Mouse (Mus musculus) hindbrain, embryonic 16.5 days (tissue): ENCODE measurements at regions not wholly inside any gene's neighbourhood (a gene's known extent, or its start where the extent isn't known, plus 50 kb on each side); places are given as distances from the start of the nearest gene placed in this dataset.

Experiments
- ATAC-seq: fragments of 200-750 bp; cut with Nextera tagmentation; 2 replicates; pipeline ENCODE4 v1.8.0; 2017; ENCODE audit warnings: moderate TSS enrichment, moderate library complexity
- H3K27ac ChIP-seq: fragments of 300-500 bp; sonication (generic); 2 replicates; pipeline ENCODE4 v1.5.1; 2014; ENCODE audit warnings: low read depth, mild to moderate bottlenecking, control low read depth, low read length, moderate library complexity
- H3K27me3 ChIP-seq: fragments of 300-500 bp; sonication (generic); replicated peaks from 2 replicates; pipeline ENCODE4 v1.6.1; 2014; ENCODE audit warnings: low read length; ENCODE audit not compliant: control insufficient read depth, insufficient read depth
- H3K36me3 ChIP-seq: fragments of 300-500 bp; sonication (generic); 2 replicates; pipeline ENCODE4 v1.6.1; 2014; ENCODE audit warnings: mild to moderate bottlenecking, low read length, moderate library complexity, mixed read lengths; ENCODE audit not compliant: control insufficient read depth, insufficient read depth
- H3K4me1 ChIP-seq: fragments of 300-500 bp; sonication (generic); 2 replicates; pipeline ENCODE4 v1.6.1; 2014; ENCODE audit warnings: low read depth, low read length; ENCODE audit not compliant: control insufficient read depth, insufficient read depth
- H3K4me2 ChIP-seq: fragments of 300-500 bp; sonication (generic); 2 replicates; pipeline ENCODE4 v1.6.1; 2014; ENCODE audit warnings: mild to moderate bottlenecking, low read length, control low read depth, moderate library complexity
- H3K4me3 ChIP-seq: fragments of 300-500 bp; sonication (generic); 2 replicates; pipeline ENCODE4 v1.5.1; 2014; ENCODE audit warnings: mild to moderate bottlenecking, low read length, control low read depth, moderate library complexity
- H3K9ac ChIP-seq: fragments of 300-500 bp; sonication (generic); 2 replicates; pipeline ENCODE4 v1.6.1; 2014; ENCODE audit warnings: low read depth, mild to moderate bottlenecking, control low read depth, low read length, moderate library complexity
- H3K9me3 ChIP-seq: fragments of 300-500 bp; sonication (generic); 2 replicates; pipeline ENCODE4 v1.6.1; 2014; ENCODE audit warnings: mild to moderate bottlenecking, low read length, moderate library complexity; ENCODE audit not compliant: control insufficient read depth
- WGBS: fragments of 180-500 bp; shearing (Covaris S2); extraction: QIAGEN DNeasy Blood & Tissue Kit; methylation state at CpG from one replicate; pipeline ENCODE4 v1.1.7; 2014; 5-methylcytosine and 5-hydroxymethylcytosine counted together

GRCm38 (mm10) chr19:30393791-30394190, 155.7 kb downstream of the Dkk1 start:
- no peaks in the 10 kb centered on the region for H3K27me3 ChIP-seq
- H3K27ac ChIP-seq = no peak overlapping the region
- H3K4me3 ChIP-seq = no peak overlapping the region
- H3K4me1 ChIP-seq = no peaks in the 10 kb centered on the region
- no peaks in the 10 kb centered on the region for H3K36me3 ChIP-seq
- no peak for ATAC-seq
- no peak overlapping the region for H3K9ac ChIP-seq
- no peak overlapping the region for H3K4me2 ChIP-seq
- 69% methylated on average over 5 of the region's 5 CpGs for WGBS
- H3K9me3 ChIP-seq = no peaks in the 10 kb centered on the region

GRCm38 (mm10) chr19:30406943-30407342, 142.5 kb downstream of the Dkk1 start:
- no peaks in the 10 kb centered on the region for H3K4me1 ChIP-seq
- no peaks in the 10 kb centered on the region for H3K9me3 ChIP-seq
- H3K36me3 ChIP-seq = no peaks in the 10 kb centered on the region
- WGBS = 61% methylated on average over 6 of the region's 6 CpGs
- ATAC-seq = no peak
- H3K27ac ChIP-seq = no peak overlapping the region
- H3K4me2 ChIP-seq = no peak overlapping the region
- no peak overlapping the region for H3K4me3 ChIP-seq
- H3K27me3 ChIP-seq = no peaks in the 10 kb centered on the region
- no peak overlapping the region for H3K9ac ChIP-seq

- H3K9me3 ChIP-seq = no peaks in the 10 kb centered on the region
- no peaks in the 10 kb centered on the region for H3K27me3 ChIP-seq
- 0 out of 2 replicates have a peak overlapping the region, but pooled peaks have one; percentile 8 for H3K9ac ChIP-seq
- 6% methylated on average over 10 of the region's 10 CpGs for WGBS
- H3K4me3 ChIP-seq = peak overlapping the region; percentile 14; the same call in 1 of the 2 replicates
- H3K27ac ChIP-seq = no peak overlapping the region
- ATAC-seq = peak; percentile 92
- no peaks in the 10 kb centered on the region for H3K36me3 ChIP-seq
- peaks cover 4% of the 10 kb centered on the region for H3K4me1 ChIP-seq
- peak overlapping the region; percentile 39 for H3K4me2 ChIP-seq
These were observed 129.7 kb downstream of the Dkk1 start for GRCm38 (mm10) chr19:30419556-30420280.

- Histone ChIP-seq H3K4me1 (no peaks in the 10 kb centered on the region), H3K4me2 (no peak overlapping the region), H3K27ac (no peak overlapping the region), H3K36me3 (no peaks in the 10 kb centered on the region), H3K9ac (no peak overlapping the region), H3K4me3 (no peak overlapping the region), H3K9me3 (no peaks in the 10 kb centered on the region), H3K27me3 (no peaks in the 10 kb centered on the region)
- no peak for ATAC-seq
- WGBS = 90% methylated on average over 2 of the region's 2 CpGs
These were observed 123.8 kb downstream of the Dkk1 start for GRCm38 (mm10) chr19:30425627-30426026.

GRCm38 (mm10) chr19:30427484-30427883, 122.0 kb downstream of the Dkk1 start:
- Histone ChIP-seq H3K27ac (no peak overlapping the region), H3K4me3 (no peak overlapping the region), H3K27me3 (no peaks in the 10 kb centered on the region), H3K9ac (no peak overlapping the region), H3K9me3 (no peaks in the 10 kb centered on the region), H3K4me1 (no peaks in the 10 kb centered on the region), H3K36me3 (no peaks in the 10 kb centered on the region), H3K4me2 (no peak overlapping the region)
- 6% methylated on average over 2 of the region's 2 CpGs for WGBS
- no peak for ATAC-seq

GRCm38 (mm10) chr19:30433141-30433540, 116.3 kb downstream of the Dkk1 start:
- no peaks in the 10 kb centered on the region for H3K4me1 ChIP-seq
- H3K4me3 ChIP-seq = no peak overlapping the region
- no peak overlapping the region for H3K4me2 ChIP-seq
- no peaks in the 10 kb centered on the region for H3K9me3 ChIP-seq
- H3K9ac ChIP-seq = no peak overlapping the region
- ATAC-seq = no peak
- 92% methylated on average over 1 of the region's 1 CpGs for WGBS
- H3K27me3 ChIP-seq = no peaks in the 10 kb centered on the region
- H3K27ac ChIP-seq = no peak overlapping the region
- H3K36me3 ChIP-seq = no peaks in the 10 kb centered on the region

- no peaks in the 10 kb centered on the region for H3K36me3 ChIP-seq
- no peak overlapping the region for H3K9ac ChIP-seq
- peak overlapping the region; percentile 9; the same call in 1 of the 2 replicates for H3K4me2 ChIP-seq
- H3K4me1 ChIP-seq = no peaks in the 10 kb centered on the region
- no peak overlapping the region for H3K4me3 ChIP-seq
- H3K27me3 ChIP-seq = no peaks in the 10 kb centered on the region
- no peak overlapping the region for H3K27ac ChIP-seq
- no peaks in the 10 kb centered on the region for H3K9me3 ChIP-seq
- peak; percentile 63 for ATAC-seq
- WGBS = 51% methylated on average over 12 of the region's 12 CpGs
These were observed 114.3 kb downstream of the Dkk1 start for GRCm38 (mm10) chr19:30435054-30435738.

GRCm38 (mm10) chr19:30450869-30451542, 98.5 kb downstream of the Dkk1 start:
- no peaks in the 10 kb centered on the region for H3K4me1 ChIP-seq
- H3K9ac ChIP-seq = no peak overlapping the region
- H3K27me3 ChIP-seq = no peaks in the 10 kb centered on the region
- H3K4me3 ChIP-seq = no peak overlapping the region
- H3K4me2 ChIP-seq = no peak overlapping the region
- H3K27ac ChIP-seq = no peak overlapping the region
- ATAC-seq = peak; percentile 88
- no peaks in the 10 kb centered on the region for H3K9me3 ChIP-seq
- WGBS = 65% methylated on average over 13 of the region's 13 CpGs
- no peaks in the 10 kb centered on the region for H3K36me3 ChIP-seq

GRCm38 (mm10) chr19:30451543-30451920, 97.9 kb downstream of the Dkk1 start:
- ATAC-seq = 0 out of 2 replicates have a peak, but pooled peaks have one; percentile 42

More at GRCm38 (mm10) chr19:30451543-30451920, 97.9 kb downstream of the Dkk1 start:
- Histone ChIP-seq H3K4me3 (no peak overlapping the region), H3K27ac (no peak overlapping the region), H3K36me3 (no peaks in the 10 kb centered on the region), H3K4me1 (no peaks in the 10 kb centered on the region), H3K4me2 (no peak overlapping the region), H3K9me3 (no peaks in the 10 kb centered on the region), H3K27me3 (no peaks in the 10 kb centered on the region), H3K9ac (no peak overlapping the region)
- WGBS = 60% methylated on average over 8 of the region's 8 CpGs
